Mouse (Mus musculus) monocyte, adult 5-6 weeks (primary cell): Measurements from ENCODE around the gene Klhdc8a. TPM values are rescaled to one million over a fixed set of nuclear protein-coding genes. Genes with fewer than 3 reads are reported as not detected.
A peak's percentile ranks its signal among the peaks of the same experiment; 100 is the strongest.
"Not testable (repeated sequence)": the region's sequence is repeated elsewhere in the genome, so short reads cannot be mapped to it uniquely, and the experiment has no call there.

Source experiments
- ATAC-seq: fragments of 153-309, 156-312 bp; replicated peaks from 2 replicates; pipeline ENCODE4 v1.8.0; 2017; ENCODE audit warnings: mild to moderate bottlenecking; ENCODE audit not compliant: low TSS enrichment, insufficient number of reproducible peaks, severe bottlenecking, poor library complexity, low FRiP score
- total RNA-seq: library from RNA; stranded (forward); fragments of 200-1000, 200-491, 200-594 nt; gene quantifications from 3 replicates; pipeline ENCODE4 v1.2.3, GENCODE M21; 2017

The Klhdc8a gene
- total RNA-seq, 1 experiment from 2014 or later, result not detected

DNA sequence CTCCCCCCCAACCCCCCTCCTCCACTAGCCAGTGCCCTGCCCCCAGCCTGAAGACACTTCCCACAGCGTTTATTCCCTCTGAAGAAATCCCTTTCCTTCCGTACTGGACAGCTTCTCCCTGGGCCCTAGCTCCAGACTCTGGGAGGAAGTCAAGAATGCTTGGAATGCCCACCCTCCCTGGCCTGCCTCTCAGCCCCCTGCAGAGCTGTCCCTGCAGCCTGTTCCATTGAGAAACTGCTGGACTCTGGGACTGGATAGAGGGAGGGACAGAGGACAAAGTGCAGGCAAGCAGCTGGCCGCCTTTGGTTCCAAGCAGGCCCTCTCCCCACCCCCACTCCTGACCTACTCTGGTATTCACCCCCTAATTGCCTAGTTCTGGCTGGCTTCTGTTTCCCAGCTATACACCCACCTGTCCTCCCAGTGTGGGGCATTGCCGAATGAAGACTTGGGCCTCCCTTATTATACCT lies 35.3 kb downstream of the Klhdc8a start:
- no peak for ATAC-seq

DNA sequence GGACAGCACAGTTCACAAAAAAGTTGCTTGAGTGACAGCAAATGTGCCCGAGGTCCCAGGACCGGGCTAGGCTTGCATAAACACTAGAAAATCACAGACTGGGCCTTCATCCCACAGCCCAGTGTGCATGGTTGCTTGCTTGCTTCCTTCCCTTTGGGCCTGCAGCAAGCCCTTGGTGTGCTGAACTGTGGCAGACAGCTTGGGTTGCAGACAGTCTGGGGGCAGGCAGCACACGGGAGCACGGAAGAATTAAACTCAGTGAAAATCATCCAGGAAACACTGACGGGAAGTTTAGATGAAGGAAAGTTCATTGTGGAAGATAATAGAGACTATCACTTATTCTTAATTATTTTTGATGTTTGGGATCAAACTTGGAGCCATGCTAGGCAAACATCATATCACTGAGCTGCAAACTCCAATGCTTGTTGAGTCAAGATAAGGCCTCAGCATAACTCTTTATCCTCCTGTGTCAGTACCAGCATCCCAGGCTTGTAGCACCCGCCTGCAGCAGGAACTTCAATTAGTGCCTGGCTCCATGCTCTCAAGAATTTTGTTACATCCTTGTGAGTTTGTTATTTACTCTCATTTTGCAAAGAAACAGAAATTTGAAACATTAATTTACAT lies 35.9 kb downstream of the Klhdc8a start:
- no peak for ATAC-seq

DNA sequence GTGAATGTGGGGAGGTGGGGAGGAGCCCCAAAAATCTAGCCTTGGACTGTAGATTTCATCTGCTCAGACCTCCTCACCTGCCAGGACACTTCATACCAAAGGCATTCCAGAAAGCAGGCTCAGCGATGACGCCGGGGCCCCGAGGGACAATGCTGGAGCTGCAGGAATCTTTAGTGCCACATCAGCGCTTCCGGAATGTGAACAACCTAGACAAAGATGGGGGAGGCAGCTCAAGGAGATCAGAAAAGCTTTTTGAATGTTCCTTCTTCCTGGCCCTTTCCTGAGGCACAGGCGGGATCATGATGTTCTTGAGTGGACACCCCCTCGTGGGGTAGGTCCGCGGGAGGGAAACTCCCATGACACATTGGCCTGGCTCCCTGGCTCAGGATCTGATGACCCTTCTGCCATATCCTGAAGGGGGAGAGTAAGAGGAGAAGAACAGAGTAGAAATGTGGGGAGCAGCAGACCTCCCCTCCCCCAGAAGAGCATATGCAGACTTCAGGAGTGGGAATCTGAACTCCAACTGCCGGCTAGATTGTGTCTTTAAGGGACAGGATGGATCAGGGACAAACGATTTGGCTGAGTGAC lies 37.0 kb downstream of the Klhdc8a start:
- ATAC-seq, result no peak

DNA sequence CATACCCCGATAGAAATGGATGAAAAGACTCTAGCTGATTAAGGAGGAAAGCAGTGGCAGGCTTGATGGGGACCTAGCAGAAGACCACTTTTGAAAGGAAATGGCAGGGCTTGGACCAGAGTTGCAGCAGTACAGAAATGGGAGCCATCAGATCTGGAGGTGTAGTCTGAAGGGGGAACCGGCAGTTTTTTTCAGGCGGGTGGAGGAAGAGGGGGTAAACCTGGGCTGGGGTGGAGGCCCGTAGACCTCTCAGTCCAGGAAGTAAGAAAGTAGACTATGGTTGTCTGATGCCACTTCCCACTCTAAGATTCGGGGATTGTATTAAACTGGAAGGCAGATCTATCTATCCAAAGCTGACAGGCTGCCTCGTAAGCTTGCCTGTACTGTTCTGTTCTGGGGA lies 38.5 kb downstream of the Klhdc8a start:
- ATAC-seq, result no peak

DNA sequence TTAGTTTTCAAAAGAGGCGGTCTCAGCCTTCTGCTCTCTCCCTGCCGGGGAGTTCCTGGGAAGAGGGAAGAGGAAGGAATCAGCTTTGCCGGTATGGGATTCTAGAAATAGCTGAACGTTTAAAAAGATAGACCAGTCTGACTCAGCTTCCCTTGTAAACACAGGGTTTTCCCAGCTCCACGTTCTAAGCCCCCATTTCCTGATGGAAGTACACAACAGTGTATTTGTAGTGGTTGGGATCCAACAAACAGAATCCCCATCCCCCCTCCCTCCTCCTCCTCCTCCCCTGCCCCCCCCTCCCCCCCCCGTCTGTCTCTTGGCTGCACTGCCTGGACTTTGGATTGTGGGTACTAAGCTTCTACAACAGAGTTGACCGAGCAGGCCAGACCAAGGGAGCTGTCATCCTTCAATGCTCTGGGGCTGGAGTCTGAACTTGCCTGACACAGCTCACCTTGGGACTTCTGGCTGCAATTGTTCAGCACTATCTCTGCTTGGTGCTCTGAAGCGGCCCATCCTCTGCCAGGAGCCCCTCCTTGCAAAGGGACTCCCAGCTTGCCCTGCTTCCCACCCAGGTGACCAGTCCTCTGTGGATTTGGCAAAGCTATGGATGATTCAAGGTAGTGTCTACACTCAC lies 39.7 kb downstream of the Klhdc8a start:
- no peak for ATAC-seq

DNA sequence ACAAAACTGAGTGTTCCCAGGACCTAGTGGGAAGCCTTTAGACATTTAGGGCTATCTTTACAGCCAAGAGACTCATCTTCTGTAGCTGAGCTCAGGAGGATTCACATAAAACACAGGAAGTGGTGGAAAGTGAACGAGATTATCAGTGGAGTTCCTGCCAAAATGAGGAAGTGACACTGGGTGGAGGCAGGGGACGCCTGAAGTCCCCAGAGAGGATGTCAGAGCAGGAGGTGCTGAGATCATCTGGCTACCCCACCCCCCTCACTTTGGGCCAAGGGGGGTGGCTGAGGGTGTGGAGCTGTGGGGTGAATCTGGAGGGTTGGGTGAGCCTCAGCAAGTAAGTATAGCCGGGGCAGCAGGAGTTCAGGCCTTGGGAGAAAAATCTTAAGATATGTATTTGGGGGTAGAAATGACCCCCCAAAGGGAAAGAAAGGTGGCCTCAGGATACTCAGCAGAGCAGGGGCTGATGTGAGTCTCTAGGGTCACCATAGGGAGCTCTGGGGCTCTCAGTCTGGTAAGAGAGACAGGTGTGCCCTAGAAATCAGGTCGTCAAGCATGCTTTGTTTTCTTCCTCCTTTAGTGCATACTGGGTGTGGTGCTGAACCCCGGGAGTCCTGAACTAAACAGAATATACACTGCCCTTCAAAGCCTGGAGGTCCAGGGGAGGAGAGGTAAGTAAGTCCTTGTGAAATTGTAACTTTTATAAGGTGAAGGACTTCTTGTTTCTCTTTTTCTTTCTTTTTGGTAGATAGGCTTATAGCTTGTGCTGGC lies 43.5 kb downstream of the Klhdc8a start:
- peak; percentile 96 for ATAC-seq

DNA sequence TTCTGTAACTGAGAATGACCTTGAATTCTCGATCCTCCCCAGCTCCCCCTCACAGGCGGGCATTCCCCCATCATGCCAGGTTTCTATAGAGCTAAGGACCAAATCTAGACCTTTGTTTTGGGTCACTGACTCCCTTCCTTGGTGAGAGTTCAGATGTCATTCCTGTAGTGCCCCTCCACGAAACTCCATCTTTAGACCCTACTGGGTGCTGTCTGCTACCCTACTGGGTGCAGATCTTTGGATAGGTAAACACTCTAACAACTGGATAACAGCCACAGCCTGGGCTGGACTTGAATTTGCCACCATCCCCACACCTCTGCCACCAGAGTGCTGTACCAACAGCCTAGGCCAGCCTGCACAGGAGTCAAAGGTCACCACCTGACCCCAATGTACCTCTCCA lies 44.1 kb downstream of the Klhdc8a start:
- ATAC-seq, result no peak

DNA sequence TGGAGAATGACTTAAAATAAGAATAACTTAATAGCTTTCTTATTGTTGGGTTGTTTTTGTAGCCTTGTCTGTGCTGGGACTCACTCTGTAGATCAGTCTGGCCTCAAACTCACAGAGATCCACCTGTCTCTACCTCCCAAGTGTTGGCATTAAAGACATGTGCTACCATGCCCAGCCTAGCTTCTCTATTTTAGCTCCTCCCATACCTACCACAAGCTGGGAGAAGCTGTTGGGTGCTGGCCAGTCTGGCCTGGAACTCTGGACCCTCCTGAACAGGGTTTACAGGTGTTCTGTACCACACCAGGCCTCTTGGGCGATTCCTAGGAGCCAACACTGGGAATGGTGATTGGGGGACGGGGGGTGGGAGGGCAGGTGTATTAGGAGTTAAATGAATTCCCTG lies 44.8 kb downstream of the Klhdc8a start:
- no peak for ATAC-seq

DNA sequence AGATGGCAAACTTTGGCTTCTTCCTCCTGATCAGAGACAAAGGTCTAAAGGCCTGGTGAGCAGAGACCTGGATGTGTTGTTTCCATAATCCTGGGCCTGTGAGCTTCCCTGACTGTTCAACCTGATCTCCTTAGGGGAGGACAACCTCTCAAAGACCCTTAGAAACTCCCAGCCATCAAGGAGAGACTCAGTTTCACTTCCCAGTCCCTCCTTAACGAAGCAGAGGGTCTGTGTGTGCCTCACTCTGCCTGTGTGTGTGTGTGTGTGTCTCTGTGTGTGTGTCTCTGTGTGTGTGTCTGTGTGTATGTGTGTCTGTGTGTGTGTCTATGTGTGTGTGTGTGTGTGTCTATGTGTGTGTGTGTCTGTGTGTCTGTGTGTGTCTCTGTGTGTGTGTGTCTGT lies 45.2 kb downstream of the Klhdc8a start:
- ATAC-seq, result no peak

DNA sequence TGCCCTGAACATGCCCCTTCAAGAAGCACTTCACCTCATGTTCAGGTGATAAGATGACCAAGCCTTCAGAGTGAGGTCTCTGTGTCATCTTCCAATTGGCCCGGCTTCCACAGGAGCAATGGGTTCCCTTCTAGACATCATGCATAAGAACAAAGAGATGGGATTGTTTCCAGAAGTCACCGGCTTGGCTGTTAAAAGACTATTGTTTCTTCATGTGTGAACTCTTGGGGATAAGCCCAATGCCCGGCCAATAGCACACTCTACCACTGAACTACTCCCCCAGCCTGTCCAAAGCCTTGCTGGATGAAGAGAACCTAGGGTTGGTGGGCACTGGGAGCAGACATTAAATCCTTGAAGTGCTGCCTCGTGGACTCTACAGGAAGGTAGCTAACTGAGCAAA lies 47.1 kb downstream of the Klhdc8a start:
- no peak for ATAC-seq

DNA sequence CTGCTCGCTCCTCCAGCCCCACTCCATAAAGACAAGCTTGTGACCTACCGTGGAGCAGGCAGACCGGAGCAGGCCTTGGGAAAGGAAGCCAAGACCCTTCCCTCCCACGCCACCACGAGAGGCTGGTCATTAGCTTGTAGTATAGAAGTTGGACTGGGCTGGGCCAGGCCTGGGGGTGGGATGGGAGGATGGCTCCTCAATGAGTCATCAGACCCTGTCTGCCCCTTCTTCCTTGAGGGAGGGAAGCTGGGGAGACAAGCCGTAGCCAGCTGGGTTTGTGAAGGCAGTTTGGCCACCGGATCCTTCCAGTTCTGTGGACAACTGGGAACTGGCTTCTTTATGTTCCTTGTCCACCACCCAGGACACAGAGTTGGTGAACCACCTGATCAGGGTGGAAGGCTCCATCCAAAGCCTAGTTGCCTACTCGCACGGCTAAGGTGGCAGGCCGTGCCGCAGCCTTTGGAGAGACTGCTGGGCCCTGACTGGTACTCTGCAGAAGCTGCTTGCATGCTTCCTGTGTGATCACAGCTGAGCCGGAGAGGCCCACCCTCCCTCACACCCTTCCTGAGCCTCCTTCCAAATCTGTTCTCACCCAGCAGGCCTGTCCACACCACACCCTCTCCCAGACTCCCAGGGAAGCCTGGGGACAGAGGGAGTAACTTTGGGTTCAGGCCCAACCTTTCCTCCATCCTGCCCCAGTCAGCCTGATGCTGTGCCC lies 47.9 kb downstream of the Klhdc8a start:
- ATAC-seq, result no peak

DNA sequence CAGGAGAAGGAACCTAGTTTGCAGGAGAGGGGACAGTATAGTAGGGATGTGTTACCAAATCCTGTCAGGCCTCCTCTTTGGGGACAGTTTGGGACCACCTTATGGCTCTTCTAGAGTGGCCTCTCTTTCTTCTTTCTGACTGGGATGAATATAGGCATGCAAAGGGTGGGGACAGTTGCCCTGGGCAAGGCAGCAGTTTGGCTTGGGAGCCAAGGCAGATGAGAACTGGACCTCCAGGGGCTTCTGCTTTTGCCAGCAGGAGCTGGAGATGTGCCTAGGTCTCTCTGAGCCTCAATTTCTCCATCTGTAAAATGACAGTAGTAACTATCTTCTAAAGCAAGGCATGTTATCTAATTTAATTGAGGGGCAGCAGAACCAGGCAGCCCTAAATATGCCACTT lies 48.5 kb downstream of the Klhdc8a start:
- ATAC-seq, result no peak

DNA sequence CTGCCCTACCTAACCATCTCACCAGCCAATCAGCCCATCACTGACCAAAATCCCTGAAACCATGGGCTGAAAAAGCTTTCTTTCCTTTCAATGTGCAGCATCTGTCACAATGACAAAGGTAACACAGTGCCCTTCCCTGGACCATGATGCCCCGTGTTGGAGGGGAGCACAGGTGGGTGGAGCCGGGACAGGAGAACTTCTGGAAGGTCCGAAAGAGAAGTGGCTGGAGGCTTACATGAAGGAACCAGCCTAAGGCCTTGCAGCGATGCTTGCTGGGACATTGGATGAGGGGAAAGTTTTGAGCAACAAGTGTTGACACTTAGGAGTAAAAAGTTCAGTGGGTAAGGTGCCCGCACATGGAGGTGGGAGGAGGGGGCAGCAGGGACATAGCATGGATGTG lies 50.0 kb downstream of the Klhdc8a start:
- no peak for ATAC-seq

DNA sequence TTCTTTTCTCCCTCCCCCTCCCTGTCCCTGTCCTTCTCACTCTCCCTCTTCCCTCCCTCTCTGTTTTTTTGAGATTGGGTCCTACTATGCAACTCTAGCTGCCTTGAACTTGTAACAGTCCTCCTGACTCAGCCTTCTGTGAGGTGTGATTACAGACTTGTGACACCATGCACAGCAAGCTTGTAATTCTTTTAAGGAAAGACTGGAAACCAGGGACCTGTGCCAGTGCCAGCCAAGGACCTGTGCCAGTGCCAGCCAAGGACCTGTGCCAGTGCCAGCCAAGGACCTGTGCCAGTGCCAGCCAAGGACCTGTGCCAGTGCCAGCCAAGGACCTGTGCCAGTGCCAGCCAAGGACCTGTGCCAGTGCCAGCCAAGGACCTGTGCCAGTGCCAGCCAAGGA lies 50.6 kb downstream of the Klhdc8a start:
- not testable (repeated sequence) for ATAC-seq

DNA sequence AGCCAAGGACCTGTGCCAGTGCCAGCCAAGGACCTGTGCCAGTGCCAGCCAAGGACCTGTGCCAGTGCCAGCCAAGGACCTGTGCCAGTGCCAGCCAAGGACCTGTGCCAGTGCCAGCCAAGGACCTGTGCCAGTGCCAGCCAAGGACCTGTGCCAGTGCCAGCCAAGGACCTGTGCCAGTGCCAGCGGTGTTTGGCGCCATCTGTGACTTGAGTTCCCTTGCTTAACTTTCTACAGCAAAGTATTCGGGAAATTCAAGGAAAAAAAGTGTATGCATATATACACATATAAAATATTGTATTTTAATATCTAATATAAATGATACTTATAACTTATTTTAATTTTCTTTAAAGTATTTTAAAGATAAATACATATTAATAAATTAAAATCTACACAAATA lies 51.2 kb downstream of the Klhdc8a start:
- not testable (repeated sequence) for ATAC-seq

DNA sequence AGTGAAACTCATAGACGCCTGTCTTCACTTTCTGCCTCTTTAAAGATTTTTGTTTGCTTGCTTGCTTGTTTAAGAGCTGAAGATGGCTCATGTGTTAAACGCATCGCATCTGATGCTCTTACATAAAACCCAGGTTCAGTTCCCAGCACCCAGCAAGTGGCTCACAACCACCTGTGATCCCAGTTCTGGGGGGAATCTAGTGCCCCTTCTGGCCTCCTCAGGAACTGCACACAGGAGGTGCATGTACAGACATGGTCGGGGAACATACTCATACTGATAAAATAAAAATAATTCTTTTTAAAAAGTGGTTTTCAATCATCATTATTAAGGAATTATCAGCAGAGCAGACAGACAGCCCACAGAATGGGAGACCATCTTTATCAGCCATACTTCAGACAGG lies 52.6 kb downstream of the Klhdc8a start:
- no peak for ATAC-seq

DNA sequence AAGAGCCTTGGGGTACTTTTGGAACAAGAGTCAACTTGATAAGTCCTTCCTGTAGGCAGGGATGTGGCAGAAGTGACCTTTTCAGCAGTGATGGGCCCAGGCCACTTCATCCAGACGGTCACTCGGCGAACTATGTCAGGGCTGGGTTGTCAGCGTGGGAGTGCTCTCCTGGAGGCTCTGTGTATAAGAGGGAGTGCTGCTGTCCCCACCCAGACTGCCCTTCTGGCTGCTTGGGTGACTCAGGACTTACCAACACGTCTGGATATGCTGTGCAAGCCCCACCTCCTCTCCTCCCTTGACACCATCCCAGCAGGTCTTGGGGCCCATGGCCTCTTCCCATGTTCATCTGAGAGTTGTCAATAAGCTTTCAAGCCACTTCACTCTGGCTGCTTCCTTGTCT lies 55.0 kb downstream of the Klhdc8a start:
- no peak for ATAC-seq

DNA sequence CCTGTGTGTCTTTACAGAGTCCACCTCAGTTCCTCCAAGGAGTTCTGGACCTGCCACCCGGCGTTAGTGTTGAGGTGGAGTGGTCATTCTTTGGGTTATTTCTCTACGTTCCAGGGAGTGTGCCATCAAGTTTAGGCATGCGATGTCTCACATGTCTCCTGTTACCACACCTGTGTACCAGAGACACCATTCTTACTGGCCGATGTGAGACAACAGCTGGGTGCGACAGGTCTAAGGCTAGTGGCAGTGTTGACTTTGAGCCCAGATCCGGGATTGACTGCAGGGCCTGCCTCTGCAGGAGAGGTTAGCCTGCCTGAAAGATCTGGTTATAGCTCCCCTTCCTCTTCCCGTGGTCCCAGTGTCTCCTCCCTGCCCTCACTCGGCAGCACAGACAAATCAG lies 55.8 kb downstream of the Klhdc8a start:
- no peak for ATAC-seq

DNA sequence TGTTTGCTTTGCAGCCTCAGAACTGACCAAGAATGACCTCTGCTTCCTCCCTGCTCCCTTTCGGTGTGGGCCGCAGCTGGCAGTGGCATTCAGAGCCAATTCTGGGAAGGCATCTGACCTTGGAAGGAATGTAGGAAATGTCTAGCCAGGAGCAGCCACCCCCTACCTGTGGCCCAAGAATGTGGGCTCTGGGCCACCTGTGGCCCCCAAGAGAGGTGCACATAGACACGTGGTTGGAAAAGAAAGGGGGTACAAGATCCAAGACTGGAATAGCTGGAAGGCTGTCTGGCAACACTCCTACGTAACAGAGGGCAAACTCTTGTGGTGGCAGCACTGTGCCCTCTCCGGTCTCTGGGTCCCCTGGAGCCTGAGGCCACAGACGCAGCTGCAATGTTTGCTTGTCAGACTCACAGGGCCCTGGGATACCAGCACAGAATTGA lies 56.8 kb downstream of the Klhdc8a start:
- ATAC-seq, result no peak
